19 mouse cellular contexts compared by ENCODE assay signal in genomic region chr3:147334301-147334700, GRCm38 (mm10).
"Had no signal": no experiment of that assay in that cellular context is flagged by ENCODE, and none has a peak within 500 bp of the region (broad histone marks: within the 10 kb centered on the region; RNA-seq: fewer than 3 reads in every experiment).

No protein-coding gene starts in this region.

- H3K27me3 ChIP-seq: limb, embryonic 13.5 days; liver, embryonic 12.5 days; liver, embryonic 15.5 days; midbrain, embryonic 15.5 days; neural tube, embryonic 13.5 days had no signal

- H3K4me2 ChIP-seq: limb, embryonic 13.5 days; liver, embryonic 12.5 days; liver, embryonic 15.5 days; midbrain, embryonic 15.5 days; neural tube, embryonic 13.5 days had no signal

- H3K27ac ChIP-seq: limb, embryonic 10.5 days; limb, embryonic 13.5 days; liver, embryonic 12.5 days; liver, embryonic 15.5 days; macrophage; midbrain, embryonic 15.5 days; neural tube, embryonic 13.5 days; stomach, postnatal 0 days had no signal

- ATAC-seq: liver, embryonic 12.5 days; midbrain, embryonic 15.5 days had no signal

- DNase-seq: kidney, adult 18-20 months; kidney, adult 9 months; kidney, postnatal 14 days; kidney, postnatal 4 days; liver; lung, adult 18-20 months; retina, postnatal 1 day; thymus, adult 2 months; thymus, postnatal 14 days; thymus, postnatal 4 days had no signal

- H3K4me1 ChIP-seq: liver, embryonic 12.5 days; liver, embryonic 15.5 days; midbrain, embryonic 15.5 days; neural tube, embryonic 13.5 days had no signal

- H3K9me3 ChIP-seq: limb, embryonic 10.5 days; limb, embryonic 13.5 days; liver, embryonic 12.5 days; liver, embryonic 15.5 days; midbrain, embryonic 15.5 days; neural tube, embryonic 13.5 days had no signal

- H3K9ac ChIP-seq: limb, embryonic 13.5 days; liver, embryonic 12.5 days; liver, embryonic 15.5 days; midbrain, embryonic 15.5 days; neural tube, embryonic 13.5 days had no signal

- H3K4me3 ChIP-seq: limb, embryonic 10.5 days; limb, embryonic 13.5 days; liver, embryonic 12.5 days; liver, embryonic 15.5 days; midbrain, embryonic 15.5 days; myocyte; neural tube, embryonic 13.5 days had no signal

- H3K36me3 ChIP-seq: limb, embryonic 10.5 days; limb, embryonic 13.5 days; liver, embryonic 12.5 days; liver, embryonic 15.5 days; midbrain, embryonic 15.5 days; neural tube, embryonic 13.5 days had no signal
